ENCODE assay signal across 8 mouse cellular contexts in the genomic region with DNA sequence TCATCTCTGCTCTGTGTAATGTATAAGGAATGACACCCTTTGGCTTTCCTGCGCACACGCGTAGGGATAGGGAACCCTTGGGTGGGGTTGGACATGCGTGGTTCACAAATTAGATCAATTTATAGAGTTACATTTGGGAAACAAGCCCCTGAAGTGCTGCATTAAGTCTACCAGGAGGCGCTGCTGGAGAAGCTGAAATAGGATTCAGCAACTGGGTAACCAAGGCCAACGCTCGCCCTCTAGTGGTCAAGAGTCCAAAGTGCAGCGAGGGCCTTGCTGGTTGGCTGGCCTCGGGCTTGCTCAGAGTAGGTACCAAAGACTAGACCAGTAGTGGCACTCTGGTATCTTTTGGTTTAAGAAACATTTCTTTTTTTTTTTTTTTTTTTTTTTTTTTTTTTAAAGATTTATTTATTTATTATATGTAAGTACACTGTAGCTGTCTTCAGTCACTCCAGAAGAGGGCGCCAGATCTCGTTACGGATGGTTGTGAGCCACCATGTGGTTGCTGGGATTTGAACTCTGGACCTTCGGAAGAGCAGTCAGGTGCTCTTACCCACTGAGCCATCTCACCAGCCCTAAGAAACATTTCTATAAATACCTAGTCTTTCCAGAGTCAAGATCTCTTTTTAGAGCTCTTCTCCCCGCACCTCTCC. TPM values are rescaled to one million over a fixed set of nuclear protein-coding genes. Genes with fewer than 3 reads are reported as not detected.
A peak's percentile ranks its signal among the peaks of the same experiment; 100 is the strongest.
DNase-seq lines count a peak whose midpoint lies in the region; ATAC-seq and TF ChIP-seq lines count a peak whose summit lies in the region.
"Not testable (repeated sequence)": the region's sequence is repeated elsewhere in the genome, so short reads cannot be mapped to it uniquely, and the experiment has no call there.

No protein-coding gene starts in this region.

- peak; percentile 77 for DNase-seq in G1E (ENCODE audit: low spot score)
- peak; percentile 85 for DNase-seq in forebrain, embryonic 14.5 days (ENCODE audit: low spot score)
- DNase-seq in heart, postnatal 36 days = peak; percentile 85 to 89
- peak; percentile 85 for DNase-seq in layer of hippocampus, adult 9-11 months
- peak; percentile 96 for DNase-seq in retina, embryonic 14.5 days (ENCODE audit: low spot score)
- peak; percentile 76 for DNase-seq in thymus, postnatal 25 days

- WGBS in forebrain, embryonic 14.5 days = 55% methylated on average over 11 of the region's 14 CpGs
- WGBS in lung, embryonic 16.5 days = 49% methylated on average over 11 of the region's 14 CpGs

- intact Hi-C loops in heart, postnatal 36 days (cut with DNase I) = loop anchor here (1.0 to 10.0 kb wide), 2 partner anchors 60 to 269 kb away; no protein-coding TSS in a partner anchor

- H3K4me2 ChIP-seq in forebrain, embryonic 14.5 days (ENCODE audit: low read length); lung, embryonic 16.5 days (ENCODE audit: low read depth, low read length): not testable (repeated sequence)

- H3K36me3 ChIP-seq in G1E (replicated peaks); forebrain, embryonic 14.5 days (ENCODE audit: control insufficient read depth, insufficient read depth, low read length); lung, embryonic 16.5 days (ENCODE audit: control insufficient read depth, insufficient read depth, low read length): not testable (repeated sequence)

- not testable (repeated sequence) for H3K4me3 ChIP-seq in G1E (ENCODE audit: low read depth, low read length); forebrain, embryonic 14.5 days (ENCODE audit: low read depth, low read length); lung, embryonic 16.5 days (ENCODE audit: low read length)

- H3K27ac ChIP-seq in forebrain, embryonic 14.5 days (ENCODE audit: low read depth, low read length); lung, embryonic 16.5 days (ENCODE audit: low read length): not testable (repeated sequence)

- peak; percentile 68 for ATAC-seq in G1E (ENCODE audit: extremely low read depth, insufficient number of reproducible peaks, low FRiP score, poor library complexity, severe bottlenecking)
- ATAC-seq in cerebellum, adult (ENCODE audit: insufficient number of reproducible peaks, low FRiP score, low TSS enrichment) = peak; percentile 76
- ATAC-seq in forebrain, embryonic 14.5 days = peak; percentile 65
- ATAC-seq in lung, embryonic 16.5 days (ENCODE audit: low read depth) = peak; percentile 77

- TF ChIP-seq CTCF in G1E (IDR thresholded peaks at IDR 0.05; ENCODE audit: low read depth, low read length) = peak; percentile 99

- not testable (repeated sequence) for H3K27me3 ChIP-seq in G1E (ENCODE audit: insufficient read depth, low read length); forebrain, embryonic 14.5 days (replicated peaks; ENCODE audit: control insufficient read depth, insufficient read depth, low read length); lung, embryonic 16.5 days (ENCODE audit: control insufficient read depth, insufficient read depth, low read depth, low read length)

- H3K9ac ChIP-seq in forebrain, embryonic 14.5 days (ENCODE audit: low read length); lung, embryonic 16.5 days (ENCODE audit: low read length): not testable (repeated sequence)

- not testable (repeated sequence) for H3K4me1 ChIP-seq in G1E (ENCODE audit: insufficient read depth, low read depth, low read length); forebrain, embryonic 14.5 days (ENCODE audit: control insufficient read depth, insufficient read depth, low read length); lung, embryonic 16.5 days (replicated peaks; ENCODE audit: control insufficient read depth, insufficient read depth, low read length)

- H3K9me3 ChIP-seq in G1E (replicated peaks); forebrain, embryonic 14.5 days (replicated peaks; ENCODE audit: control insufficient read depth, low read length); lung, embryonic 16.5 days (ENCODE audit: control insufficient read depth, low read length): not testable (repeated sequence)

RNA-seq across cellular contexts. Expression of a gene that starts 19.7 kb away (rescaled TPM):
- not detected in 2 replicates for total RNA-seq in G1E (2014; fragmentation: Nextera tagmentation)
- 0.22 and 0.23 TPM in 2 replicates for total RNA-seq in G1E (2017)
- polyA plus RNA-seq in G1E (2012) = not detected in 2 replicates
- polyA plus RNA-seq in forebrain, embryonic 14.5 days (2014; fragmentation: Nextera tagmentation; extraction: Ambion mirVana) = 7.3 and 8.2 TPM in 2 replicates
- 1 to 10 TPM; 5.4 to 8.8 TPM for total RNA-seq in heart, postnatal 36 days (2021)
- 11.4 and 13.6 TPM in 2 replicates for polyA plus RNA-seq in lung, embryonic 16.5 days (2015; fragmentation: Nextera tagmentation; extraction: Ambion mirVana)

RNA-seq across cellular contexts. Expression of a gene that starts 27.3 kb away (rescaled TPM):
- 118 and 130 TPM in 2 replicates for total RNA-seq in G1E (2014; fragmentation: Nextera tagmentation)
- total RNA-seq in G1E (2017) = 625 and 652 TPM in 2 replicates
- 13.3 and 14.5 TPM in 2 replicates for polyA plus RNA-seq in G1E (2012)
- 1,393 and 1,470 TPM in 2 replicates for polyA plus RNA-seq in forebrain, embryonic 14.5 days (2014; fragmentation: Nextera tagmentation; extraction: Ambion mirVana)
- total RNA-seq in heart, postnatal 36 days (2021) = 100 to 1,000 TPM; 268 to 306 TPM
- 457 and 459 TPM in 2 replicates for polyA plus RNA-seq in lung, embryonic 16.5 days (2015; fragmentation: Nextera tagmentation; extraction: Ambion mirVana)

RNA-seq across cellular contexts. Expression of a gene that starts 27.4 kb away (rescaled TPM):
- total RNA-seq in G1E (2014; fragmentation: Nextera tagmentation) (15.5 and 24.9 TPM in 2 replicates), G1E (2017) (15.0 and 16.1 TPM in 2 replicates)
- polyA plus RNA-seq in G1E (2012) = 4.1 and 7.5 TPM in 2 replicates
- 25.9 and 27.3 TPM in 2 replicates for polyA plus RNA-seq in forebrain, embryonic 14.5 days (2014; fragmentation: Nextera tagmentation; extraction: Ambion mirVana)
- 1 to 10 TPM; 4.3 to 7.5 TPM for total RNA-seq in heart, postnatal 36 days (2021)
- 18.1 and 18.7 TPM in 2 replicates for polyA plus RNA-seq in lung, embryonic 16.5 days (2015; fragmentation: Nextera tagmentation; extraction: Ambion mirVana)

Comparison
In these comparisons a context has a peak if more than half of its experiments do, and no peak if none do; other contexts are left out.
1. RNA of a gene that starts 27.3 kb away (polyA plus RNA-seq): 1,393 to 1,470 TPM in forebrain, embryonic 14.5 days and 457 to 459 TPM in lung, embryonic 16.5 days; 13.3 to 14.5 TPM in G1E; every median in the first group is over 10 times any median in the second.
2. Peak in every context shown above with its lines, with median percentiles within 50 percentile points of each other: ATAC-seq and DNase-seq.